Mouse (Mus musculus) small intestine, adult 2 months (tissue): ENCODE data around the gene Epb41l5.

ENCODE experiments used
- CTCF ChIP-seq: fragments of 200-500 bp; IDR thresholded peaks from 2 replicates; pipeline ENCODE4 v1.5.1; 2012; ENCODE audit warnings: low read depth, mild to moderate bottlenecking, control low read depth, inconsistent platforms, low read length, moderate library complexity, mixed read lengths; ENCODE audit not compliant: insufficient replicate concordance, insufficient read length; ENCODE audit errors: extremely low read depth
- POLR2A ChIP-seq: fragments of 200-500 bp; IDR thresholded peaks from 2 replicates; pipeline ENCODE4 v1.6.1; 2012; ENCODE audit warnings: low read depth, mild to moderate bottlenecking, control low read depth, inconsistent platforms, low read length, moderate library complexity

GRCm38 (mm10) chr1:119546490-119546889 lies 102.3 kb downstream of the Epb41l5 start:
- TF ChIP-seq CTCF, result no peak
- TF ChIP-seq POLR2A, result no peak
